Mouse (Mus musculus) heart, adult 2 months (tissue): ENCODE data around the gene Ptprn2.

Source experiments
- CTCF ChIP-seq: fragments of 200-600 bp; IDR thresholded peaks from 2 replicates; pipeline ENCODE4 v1.8.1; 2022; ENCODE audit warnings: antibody characterized with exemption, mild to moderate bottlenecking, moderate library complexity
- EP300 ChIP-seq: fragments of 200-500 bp; IDR thresholded peaks from 2 replicates; pipeline ENCODE4 v1.6.1; 2011; ENCODE audit warnings: low read depth, low read length, control low read depth; ENCODE audit not compliant: insufficient read depth

- TF ChIP-seq CTCF (no peak), EP300 (no peak)
These were observed 754.6 kb downstream of the Ptprn2 start for GRCm38 (mm10) chr12:117239927-117240715.
